Mouse (Mus musculus) forelimb bud, embryonic 11.5 days (tissue): ENCODE data around the gene Kif18a.

Source experiments
- DNase-seq: peaks from one replicate; pipeline ENCODE4 v3.0.0-alpha.2; 2012; ENCODE audit warnings: low read depth, low spot score

Kif18a gene

DNA sequence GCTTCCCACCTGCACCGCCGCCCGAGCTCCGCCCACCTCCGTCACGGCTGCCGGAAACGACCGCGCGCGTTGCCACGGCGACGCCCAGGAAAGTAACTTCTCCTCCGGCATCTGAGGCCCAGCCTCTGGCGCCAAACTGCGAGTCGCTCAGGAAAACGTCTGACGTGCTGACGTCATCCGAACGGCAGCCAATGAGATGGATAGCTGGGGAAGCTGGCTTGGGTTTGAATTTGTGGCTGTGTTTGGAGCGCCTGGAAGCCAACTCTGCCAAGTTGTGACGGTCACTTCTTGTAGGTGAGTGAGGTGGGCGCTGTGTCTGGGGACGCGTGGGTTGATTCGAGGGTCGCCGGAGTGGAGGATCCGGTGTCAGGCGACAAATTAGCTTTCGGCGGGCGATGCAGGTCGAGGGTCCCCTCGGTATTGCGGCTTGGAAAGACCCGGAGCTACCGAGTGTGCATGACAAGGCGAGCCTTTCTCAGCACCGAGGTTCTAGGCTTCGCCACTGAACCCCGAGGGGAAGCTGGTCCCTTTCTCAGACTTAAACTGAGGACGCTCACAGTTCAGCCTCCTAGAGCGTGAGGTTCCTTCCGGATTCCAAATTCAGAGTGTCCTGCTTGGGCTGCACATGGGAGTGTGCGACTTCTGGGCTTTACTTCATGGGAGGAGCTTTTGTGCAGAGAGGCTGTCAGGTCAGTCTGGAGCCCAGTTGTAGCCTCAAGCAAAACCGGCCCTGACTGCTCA is at the start of gene Kif18a, which contains the start of gene Mettl15:
Gene Kif18a (plus strand): TSS at position 139 of the 741 bp plus-strand sequence.
Gene Mettl15 (minus strand): TSS at position 149 of the 741 bp plus-strand sequence.
- peak; percentile 97 for DNase-seq

DNA sequence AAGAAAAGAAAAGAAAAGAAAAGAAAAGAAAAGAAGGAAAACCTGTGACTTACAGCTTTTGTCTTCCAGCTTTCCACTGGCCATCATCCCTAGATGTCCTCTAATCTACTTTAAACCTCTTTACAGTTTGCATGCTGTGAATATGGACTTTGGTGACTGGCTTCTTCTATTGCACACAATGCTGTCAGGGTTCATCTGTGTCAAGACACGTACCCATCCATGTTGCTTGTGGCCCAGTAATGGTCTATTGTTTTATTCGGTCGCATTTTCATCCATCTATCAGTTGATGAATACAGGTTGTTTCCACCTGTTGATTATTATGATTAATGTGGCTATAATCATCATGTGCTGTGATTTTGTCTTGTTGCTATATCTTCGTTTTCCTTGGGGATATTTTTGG is 46.7 kb upstream of the Kif18a start:
- no peak for DNase-seq

DNA sequence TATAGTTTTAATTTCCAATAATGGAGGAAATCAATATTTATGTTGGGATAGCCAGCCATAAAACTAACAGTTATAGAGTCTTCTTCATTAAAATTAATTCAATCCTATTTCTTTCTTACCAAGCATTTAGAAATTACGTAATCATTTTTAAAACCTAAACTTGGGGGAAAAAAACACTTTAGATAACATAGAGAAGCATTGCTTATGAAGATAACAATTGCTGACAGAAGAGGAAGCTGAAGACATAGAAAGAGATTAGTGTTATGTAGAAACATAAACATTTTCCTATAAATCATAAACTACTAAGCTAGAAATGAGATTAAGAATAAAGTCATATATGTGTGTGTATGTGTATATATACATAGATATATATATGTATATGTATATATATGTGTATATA is 44.8 kb upstream of the Kif18a start:
- DNase-seq = no peak

DNA sequence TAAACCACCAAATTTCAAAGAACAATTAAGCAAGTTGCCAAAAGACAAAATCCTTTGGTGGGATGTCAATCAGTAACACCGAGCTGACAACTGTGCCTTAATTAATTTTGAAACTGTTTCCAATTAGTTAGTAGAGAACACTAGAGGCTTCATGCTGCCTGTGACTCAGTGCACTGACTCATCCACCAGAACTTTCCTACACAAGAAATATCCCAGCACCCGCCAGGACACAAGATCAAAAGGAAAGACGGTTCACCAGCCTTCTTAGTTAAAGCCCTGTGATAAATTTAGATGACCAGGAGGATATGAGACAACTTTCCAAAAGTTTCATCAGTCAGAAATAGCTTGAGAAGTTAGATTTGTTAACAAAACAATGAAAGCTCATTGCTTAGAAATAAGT is 38.6 kb upstream of the Kif18a start:
- no peak for DNase-seq

DNA sequence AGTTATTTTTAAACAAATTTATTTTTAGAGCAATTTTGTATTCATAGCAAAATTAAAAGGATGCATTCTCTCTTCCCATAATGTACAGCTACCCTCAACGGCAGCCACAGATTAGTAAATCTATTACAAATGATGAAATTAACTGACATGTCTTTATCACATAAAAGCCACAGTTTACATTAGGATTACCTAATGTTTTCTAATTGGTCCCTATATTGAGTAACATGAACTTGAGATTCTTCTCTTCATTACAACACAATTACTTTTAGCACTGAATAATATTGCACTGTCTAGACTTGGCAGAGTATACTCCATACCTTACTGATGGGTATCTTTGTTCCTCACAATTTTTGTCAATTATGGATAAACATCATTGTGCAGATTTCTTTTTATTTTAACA is 17.8 kb upstream of the Kif18a start:
- DNase-seq = no peak

DNA sequence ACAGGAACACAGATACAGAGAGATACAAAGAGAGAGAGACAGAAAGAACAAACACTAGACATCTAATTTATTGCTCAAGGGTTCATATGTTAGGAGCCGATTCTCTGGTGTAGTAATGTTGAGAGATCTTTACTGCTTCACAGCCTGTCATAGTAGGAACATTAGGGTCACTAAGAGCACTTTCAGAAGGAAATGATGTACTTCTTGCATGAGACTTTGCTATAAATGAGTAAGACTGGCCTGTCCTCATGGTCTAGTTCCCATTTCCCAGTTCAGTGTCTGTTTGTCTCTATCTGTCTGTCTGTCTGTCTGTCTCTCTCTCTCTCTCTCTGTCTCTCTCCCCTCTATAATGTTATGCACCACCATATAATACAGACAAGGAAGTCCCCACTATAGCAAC is 7.4 kb upstream of the Kif18a start:
- DNase-seq = no peak

DNA sequence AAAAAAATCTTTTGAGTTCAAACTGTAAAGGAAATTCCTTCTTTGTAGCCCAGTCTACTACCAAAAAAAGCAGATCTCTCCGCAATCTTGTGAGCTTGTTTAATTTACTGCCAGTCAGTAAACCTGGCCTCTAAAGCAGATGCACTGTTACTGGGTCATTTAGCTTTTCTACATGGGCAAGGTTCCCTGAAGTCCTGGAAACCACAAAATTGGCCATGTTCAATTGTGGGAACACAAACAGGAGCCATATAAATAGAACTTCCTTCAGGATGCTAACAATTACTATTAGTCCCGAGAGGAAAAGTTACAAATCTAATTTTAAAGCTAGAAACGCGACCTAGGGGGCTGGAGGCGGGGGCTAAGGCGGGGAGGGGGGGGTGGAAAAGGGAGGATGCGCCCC is 2.9 kb upstream of the Kif18a start:
- DNase-seq = peak; percentile 0

DNA sequence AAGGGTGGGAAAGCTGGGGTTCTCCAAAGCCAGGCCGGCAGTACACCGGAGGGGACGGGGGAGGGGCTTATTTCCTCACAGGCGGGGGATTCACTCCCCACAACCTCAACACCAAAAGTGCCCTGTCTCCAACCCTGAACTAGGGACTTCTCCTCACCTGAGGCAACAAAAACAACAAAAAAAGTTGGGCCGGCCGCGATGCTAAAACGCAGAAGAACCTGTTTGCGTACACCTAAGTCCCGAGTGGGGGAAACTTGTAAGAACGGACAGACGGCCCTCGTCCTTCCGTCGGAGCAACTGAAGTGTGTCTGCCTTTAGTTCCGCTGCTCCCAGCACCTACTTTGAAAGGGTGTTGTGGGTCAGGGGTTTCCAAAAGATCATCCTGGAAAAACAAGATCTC is 2.5 kb upstream of the Kif18a start:
- DNase-seq = peak; percentile 26

DNA sequence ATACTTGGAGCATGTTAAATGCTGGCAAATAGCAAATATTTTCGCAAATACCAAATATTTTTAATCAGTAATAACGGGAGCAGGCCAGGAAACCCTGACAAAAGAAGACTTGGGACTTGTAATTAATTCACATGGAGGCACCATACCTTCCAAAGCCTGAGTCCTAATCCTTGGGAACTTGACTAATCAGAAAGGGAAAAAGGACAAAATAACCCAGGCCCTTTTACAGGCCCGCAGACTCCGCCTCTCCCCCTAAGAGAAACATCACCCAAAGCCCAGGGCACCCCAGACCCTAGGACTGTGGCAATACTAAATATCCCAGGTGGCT is 302 bp upstream of the Kif18a start:
- DNase-seq = no peak

DNA sequence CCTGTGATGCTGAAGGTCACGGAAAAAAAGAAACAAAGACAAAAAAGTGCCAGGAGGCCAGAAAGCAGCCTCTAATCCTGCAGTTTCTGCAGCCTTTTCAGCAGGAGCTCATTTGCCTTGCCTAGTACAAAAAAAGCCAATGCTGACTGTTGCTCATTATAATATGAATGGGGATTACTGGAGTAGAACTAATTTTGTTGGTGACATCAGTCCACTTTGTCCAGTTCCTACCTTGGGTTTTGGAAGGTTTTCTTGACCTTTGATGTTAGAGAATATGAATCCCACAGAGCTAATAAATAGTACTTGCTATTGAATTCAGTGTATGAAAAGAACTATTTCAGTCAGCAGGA is 778 bp downstream of the Kif18a start:
- no peak for DNase-seq

DNA sequence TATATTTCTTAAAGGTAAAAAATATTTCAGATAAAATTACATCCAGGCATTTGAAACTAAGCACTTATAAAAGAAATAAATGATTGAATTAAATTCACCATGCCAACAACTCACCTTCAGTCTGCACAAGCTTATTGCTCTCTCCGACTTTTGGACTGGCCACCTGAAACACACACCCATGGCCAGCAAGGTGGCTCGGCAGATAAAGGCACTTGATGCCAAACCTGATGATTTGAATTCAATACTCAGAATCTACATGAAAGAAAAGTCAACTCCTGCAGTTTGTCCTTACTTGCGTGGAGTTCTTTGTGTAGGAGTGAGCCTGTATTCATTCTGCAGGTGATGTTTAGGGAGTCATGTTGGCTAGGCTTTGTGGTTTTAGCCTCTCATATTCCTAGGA is 3.6 kb downstream of the Kif18a start:
- DNase-seq = no peak

DNA sequence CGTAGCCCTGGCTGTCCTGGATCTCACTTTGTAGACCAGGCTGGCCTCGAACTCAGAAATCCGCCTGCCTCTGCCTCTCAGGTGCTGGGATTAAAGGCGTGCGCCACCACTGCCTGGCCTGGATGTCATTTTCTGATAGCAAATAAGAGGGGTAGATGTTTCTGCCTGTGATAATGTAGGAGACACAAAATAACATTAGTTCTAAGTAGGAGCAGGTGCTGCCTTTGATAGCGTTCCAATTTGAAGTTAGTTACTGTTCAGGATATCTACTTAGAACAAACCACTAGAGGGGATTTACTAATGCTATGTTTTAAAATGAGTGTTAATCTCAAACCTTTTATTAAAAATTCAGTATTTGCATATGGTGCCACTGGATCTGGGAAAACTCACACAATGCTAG is 8.8 kb downstream of the Kif18a start:
- no peak for DNase-seq

DNA sequence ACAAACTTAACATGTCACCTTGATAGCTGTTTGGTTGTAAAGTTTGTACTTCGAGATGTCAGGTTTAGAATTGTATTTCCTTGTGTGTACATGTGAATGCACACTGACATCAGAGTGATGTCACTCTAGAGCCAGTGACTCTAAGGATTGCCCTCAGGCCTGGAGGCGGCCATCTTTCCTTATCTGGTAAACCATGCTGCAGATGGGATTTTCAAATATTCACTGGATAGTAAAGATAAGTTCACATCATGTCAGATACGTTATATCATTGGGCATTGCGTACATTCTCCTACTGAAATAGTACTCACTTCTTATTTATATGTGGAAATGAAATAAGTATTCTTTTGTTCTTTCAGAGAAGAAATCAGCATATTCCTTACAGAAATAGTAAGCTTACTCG is 15.7 kb downstream of the Kif18a start:
- no peak for DNase-seq

DNA sequence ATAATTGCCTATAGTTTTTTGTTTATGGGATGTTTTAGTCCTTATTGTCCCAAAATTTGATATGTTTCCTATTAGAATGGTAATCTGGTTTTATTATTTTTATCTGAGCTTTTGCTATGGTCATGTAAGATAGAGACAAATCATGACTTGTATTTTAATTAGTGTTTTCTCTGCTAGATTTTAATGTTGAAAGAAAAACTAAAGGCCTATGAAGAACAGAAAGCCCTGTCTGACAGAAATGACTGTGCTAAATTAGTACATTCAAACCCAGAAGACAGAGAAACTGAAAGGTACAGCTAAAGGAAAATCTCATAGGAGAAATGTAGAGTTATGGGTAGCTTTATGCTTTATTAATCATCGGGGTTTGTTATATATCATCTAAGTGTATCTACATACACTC is 17.6 kb downstream of the Kif18a start:
- no peak for DNase-seq

DNA sequence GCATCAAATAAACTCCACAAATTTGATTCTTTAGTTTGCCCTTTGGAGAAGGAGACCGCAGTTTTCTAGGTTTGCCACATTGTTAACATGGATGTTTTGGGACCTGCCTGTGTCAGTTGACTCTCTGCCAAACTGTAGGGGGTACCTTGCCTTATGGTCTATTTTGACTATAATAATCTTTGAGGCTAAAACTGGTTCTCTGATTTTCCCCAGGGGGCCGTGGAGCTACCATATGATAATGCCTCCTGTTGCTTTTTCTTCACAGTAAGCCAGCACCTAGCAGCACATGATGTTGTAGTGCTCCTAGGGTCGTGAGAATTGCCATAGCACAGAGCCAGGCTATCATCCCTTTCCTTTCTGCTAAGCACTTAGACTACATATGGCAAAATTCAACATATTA is 21.7 kb downstream of the Kif18a start:
- DNase-seq = no peak

DNA sequence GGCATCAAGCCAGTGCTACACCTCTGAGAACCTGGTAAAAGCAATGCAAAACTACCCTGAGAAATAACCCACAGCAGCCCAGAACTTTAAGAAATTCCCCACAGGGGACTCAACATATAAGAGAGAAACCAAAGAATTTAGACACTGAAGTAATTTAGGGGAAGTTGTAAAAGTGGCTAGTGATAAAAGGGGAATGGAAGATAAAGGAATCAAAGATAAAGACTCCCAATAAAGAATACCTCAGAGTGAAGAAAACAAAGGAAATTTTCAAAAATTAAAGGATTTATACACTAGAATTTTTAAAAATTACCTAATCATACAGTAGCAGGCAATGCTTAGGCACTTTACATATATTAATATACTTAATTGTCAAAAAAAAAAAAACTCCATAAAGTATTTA is 23.1 kb downstream of the Kif18a start:
- no peak for DNase-seq

DNA sequence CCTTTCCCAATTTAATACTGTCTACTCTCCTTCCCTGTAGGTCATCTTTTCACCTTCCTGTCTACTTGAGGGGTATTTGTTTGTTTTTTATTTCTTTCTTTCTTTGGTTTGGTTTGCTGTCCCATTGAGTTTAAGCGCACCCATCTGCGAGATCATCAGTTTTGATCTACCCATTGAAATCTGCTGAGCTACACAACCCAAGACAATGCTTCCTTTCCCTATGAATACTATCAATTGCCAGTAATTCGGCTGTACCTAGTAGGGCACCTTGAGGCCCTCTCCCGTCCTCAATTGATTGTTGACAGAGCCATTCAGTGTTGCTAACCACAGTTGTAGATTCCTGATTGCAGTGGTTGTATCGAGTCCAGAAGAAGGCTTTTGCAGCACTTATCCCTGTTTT is 30.8 kb downstream of the Kif18a start:
- no peak for DNase-seq

DNA sequence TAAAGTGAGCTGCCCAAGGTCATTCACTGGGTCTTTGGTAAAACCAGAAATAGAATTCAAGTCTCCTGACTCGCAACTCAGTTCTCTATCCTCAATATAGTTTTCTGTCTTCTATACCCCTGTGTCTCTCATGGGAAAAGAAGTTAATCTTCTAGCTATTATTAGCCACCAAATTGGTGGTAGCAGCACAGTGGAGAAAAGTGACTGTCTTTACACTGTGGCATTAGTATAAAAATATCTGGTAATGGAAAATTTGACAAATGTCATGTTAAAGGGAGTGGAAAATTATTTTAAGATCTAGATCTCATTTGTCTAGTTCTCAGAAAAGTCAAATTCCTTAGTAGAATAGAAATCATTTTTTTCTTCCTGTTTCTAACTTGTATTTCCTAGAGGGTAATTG is 51.3 kb downstream of the Kif18a start:
- DNase-seq = no peak

DNA sequence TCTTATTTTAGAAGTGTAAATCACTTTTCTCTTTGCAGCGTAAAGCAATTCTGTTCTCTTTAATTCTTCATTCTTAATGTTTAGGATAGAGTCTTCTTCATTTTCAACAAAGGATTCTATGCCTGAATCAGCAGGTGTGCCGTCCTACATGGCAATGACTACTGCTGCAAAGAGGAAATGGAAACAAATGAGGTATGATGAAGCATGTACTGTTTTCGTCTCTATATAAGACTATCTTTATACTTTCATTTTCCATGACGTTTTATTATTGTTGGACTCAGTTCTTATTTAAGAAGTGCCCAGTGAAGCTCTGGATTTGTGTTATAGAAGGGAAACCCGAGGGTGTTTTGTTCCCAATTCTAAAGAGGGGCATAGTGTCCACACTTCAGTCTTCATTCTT is 53.7 kb downstream of the Kif18a start:
- DNase-seq = no peak

DNA sequence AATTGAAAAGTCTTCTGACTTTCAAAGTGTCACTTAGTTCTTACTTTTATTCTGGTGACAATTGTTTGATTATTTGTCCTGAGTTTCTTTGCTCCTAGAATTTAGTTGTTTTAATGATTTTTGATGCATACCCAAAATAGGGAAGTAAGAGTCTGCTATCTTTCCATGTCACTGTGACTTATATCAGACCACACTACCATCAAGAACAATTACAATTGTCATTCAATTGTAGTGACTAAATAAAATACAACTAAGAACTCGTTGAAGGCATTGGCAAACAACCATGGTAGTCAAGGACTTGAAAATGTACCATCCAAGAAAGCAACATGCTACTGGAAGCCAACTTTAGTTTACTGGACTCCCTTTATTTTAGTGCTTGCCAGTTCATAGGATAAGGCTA is 55.2 kb downstream of the Kif18a start:
- DNase-seq = no peak

DNA sequence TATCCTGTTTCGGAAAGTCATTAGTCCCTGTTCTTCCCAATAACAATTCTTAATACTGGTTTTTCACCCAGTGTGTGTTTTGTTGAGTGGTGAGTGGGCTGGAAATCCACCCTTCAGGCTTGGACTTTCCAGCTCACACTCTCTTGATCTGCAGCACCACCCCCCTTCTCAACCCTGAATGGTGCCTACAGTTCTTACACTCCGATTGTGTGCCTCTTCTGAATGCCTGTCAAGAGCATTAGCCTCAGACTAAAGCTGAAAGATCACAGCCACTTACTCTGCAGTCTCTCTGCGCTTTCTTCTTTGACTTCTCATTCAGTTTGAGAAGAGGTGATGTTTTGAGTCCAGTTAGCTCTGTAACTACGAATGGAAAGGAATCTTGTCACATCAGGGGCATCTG is 64.8 kb downstream of the Kif18a start:
- DNase-seq = no peak

DNA sequence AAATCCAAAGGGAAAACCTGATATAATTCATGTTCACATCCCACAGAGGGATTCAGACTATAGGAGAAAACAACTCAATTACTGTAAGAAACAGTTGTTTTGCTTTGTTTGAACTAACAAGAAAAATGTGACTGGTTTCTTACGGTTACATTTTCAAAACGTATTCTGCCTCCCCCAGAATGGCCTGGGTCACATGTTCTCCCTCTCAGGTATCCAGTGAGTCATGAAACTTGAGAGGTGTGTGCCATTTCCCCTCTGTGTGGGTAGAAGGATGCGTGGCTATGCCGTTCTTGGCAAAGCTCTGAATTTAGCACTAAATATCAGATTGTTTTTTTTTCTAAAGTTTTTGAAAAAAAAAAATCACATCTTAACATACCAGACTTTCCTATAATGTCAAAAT is 68.2 kb downstream of the Kif18a start:
- no peak for DNase-seq

DNA sequence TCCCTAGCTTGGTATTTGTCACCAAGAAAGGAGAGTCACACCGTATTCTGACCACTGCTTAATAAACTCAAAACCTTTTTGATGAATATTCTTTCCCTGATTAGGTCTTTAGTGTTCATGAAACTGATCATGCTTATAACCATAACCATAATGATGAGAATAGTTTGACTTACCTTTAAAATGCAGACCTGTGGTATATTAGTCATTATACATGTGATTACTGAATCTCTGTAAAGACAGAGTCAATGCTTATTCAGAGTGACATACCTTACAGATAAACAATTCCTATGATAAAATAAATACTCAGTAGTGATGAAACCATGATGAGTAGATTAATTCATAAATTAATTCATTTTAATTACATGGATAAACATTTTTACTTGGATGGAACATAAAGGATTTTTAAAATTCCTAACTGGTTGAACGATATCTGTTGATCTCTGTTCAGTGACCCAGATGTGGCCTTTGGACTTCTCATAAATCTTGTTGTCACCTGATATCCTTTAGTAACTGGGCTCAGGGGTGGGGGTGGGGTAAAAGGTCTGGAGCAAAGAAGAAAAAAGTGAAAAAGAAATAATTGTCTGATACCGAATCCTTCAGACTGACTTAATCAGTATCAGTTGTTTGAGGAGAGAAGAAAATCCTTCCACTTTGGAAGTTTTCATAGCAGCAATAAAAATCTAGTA is 78.1 kb downstream of the Kif18a start:
- DNase-seq = no peak

DNA sequence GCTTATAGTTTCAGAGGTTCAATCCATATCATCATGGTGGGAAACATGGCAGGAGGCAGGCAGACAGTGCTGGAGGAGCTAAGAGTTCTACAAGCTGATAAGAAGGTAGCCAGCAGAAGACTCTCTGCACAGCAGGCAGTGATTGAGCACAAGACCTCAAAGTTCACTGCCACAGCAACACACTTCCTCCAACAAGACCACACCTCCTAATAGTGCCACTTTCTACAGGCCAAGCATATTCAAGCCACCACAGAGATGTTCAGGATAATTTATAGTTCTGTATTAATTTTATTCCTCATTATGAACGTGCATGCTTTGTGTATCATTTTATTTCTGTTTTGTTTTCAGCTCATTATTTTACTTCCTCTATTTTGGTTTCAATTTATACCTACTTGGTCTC is 85.4 kb downstream of the Kif18a start:
- DNase-seq = no peak
